Mouse (Mus musculus): ENCODE data around the gene M6pr. TPM values are rescaled to one million over a fixed set of nuclear protein-coding genes. Genes with fewer than 3 reads are reported as not detected.
"Not testable (repeated sequence)": the region's sequence is repeated elsewhere in the genome, so short reads cannot be mapped to it uniquely, and the experiment has no call there.

The M6pr gene
- polyA plus RNA-seq, 1 experiment from 2014 or later, result 110 TPM

DNA sequence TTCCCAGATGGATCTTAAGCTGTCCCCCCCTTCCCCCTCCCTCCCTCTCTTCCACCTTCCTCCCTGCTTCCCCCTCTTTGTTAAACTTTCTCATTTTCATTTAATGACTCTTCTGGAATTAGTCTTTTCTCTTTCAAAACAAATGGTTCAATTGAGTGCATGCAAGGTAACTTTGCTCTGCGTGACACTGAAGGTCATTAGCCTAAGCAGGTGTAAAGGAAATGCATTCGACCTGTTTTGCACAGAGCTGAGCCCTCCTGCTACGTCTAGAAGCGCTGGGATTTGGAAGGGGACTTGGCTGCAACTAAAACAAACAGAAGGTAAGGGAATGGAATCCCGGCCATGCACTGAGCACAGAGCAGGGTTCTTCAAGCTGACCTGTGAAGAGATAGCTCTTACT is 33.6 kb downstream of the M6pr start:
- Histone ChIP-seq H3K4me3 (ENCODE audit: low read length) (no peak overlapping the region), H3K9me3 (ENCODE audit: control insufficient read depth, low read length) (no peaks in the 10 kb centered on the region), H3K4me1 (ENCODE audit: control insufficient read depth, insufficient read depth, low read length) (peaks cover 14% of the 10 kb centered on the region), H3K27me3 (ENCODE audit: control insufficient read depth, insufficient read depth, low read length) (no peaks in the 10 kb centered on the region), H3K36me3 (ENCODE audit: control insufficient read depth, insufficient read depth, low read length) (no peaks in the 10 kb centered on the region), H3K4me2 (replicated peaks; ENCODE audit: low read depth, low read length) (no peak overlapping the region), H3K9ac (ENCODE audit: low read depth, low read length) (no peak overlapping the region), H3K27ac (ENCODE audit: low read depth, low read length) (no peak overlapping the region)
- no peak for ATAC-seq (ENCODE audit: low FRiP score, low TSS enrichment)
- 32% methylated on average over 5 of the region's 5 CpGs for WGBS

DNA sequence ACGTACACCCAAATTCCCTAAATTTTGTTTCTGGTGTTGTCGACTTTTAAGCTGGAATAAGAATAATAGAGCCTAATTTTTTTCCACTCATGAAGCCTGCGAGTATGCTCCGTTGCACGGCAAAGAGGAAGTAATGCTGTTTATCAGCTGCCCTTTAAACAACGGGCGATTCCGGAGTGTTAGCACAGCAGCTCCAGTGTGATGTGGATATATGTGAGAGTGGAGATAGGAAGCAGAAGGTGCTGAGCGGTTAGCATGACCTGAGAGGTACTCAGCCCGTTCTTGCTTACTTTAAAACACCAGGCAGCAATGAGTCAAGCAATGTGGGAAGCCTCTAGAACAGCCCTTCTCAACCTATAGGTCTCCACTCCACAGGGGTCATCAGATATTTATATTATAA is 35.2 kb downstream of the M6pr start:
- Histone ChIP-seq H3K4me1 (ENCODE audit: control insufficient read depth, insufficient read depth, low read length) (peaks cover 10% of the 10 kb centered on the region), H3K27ac (ENCODE audit: low read depth, low read length) (no peak overlapping the region), H3K9ac (ENCODE audit: low read depth, low read length) (no peak overlapping the region), H3K36me3 (ENCODE audit: control insufficient read depth, insufficient read depth, low read length) (no peaks in the 10 kb centered on the region), H3K9me3 (ENCODE audit: control insufficient read depth, low read length) (no peaks in the 10 kb centered on the region), H3K4me3 (ENCODE audit: low read length) (no peak overlapping the region), H3K27me3 (ENCODE audit: control insufficient read depth, insufficient read depth, low read length) (no peaks in the 10 kb centered on the region), H3K4me2 (replicated peaks; ENCODE audit: low read depth, low read length) (no peak overlapping the region)
- 47% methylated on average over 10 of the region's 10 CpGs for WGBS
- ATAC-seq (ENCODE audit: low FRiP score, low TSS enrichment), result no peak

DNA sequence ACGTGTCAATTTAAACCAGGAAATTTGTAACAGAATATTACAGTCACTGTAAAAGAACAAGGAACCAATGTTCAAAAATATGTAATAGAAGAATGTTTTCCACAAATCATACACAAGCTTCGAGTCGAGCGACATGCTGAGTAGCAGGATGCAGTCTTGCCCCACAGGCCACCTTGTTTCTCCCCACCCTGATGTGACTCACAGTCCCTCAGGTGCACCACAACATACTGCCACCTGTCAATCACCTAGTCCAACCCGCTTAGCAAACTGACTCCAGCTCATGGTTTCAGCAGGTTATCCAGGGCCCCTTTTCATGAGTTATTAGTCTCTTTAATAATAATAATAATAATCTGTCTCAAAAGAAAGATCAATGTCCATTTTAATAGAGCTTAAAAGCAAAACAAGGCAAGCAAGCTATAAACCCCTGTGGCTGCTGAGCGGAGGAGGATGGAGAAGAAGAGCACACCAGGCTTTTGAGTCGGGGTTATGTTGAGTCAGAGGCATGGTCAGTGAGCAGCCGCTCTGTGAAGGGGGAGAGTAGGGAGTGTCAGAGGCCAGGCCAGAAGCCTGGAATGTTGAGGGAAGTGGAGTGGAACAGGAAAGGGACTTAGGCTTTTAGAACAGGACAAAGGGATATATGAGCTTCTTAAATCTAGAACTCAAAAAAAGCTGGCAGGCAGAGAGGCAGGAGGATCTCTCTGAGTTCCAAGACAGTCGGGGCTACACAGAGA is 36.0 kb downstream of the M6pr start:
- peaks cover 8% of the 10 kb centered on the region for H3K4me1 ChIP-seq (ENCODE audit: control insufficient read depth, insufficient read depth, low read length)
- H3K27ac ChIP-seq (ENCODE audit: low read depth, low read length), result peak overlapping the region; percentile 6; the same call in 1 of the 2 replicates
- peak; percentile 58 for ATAC-seq (ENCODE audit: low FRiP score, low TSS enrichment)

DNA sequence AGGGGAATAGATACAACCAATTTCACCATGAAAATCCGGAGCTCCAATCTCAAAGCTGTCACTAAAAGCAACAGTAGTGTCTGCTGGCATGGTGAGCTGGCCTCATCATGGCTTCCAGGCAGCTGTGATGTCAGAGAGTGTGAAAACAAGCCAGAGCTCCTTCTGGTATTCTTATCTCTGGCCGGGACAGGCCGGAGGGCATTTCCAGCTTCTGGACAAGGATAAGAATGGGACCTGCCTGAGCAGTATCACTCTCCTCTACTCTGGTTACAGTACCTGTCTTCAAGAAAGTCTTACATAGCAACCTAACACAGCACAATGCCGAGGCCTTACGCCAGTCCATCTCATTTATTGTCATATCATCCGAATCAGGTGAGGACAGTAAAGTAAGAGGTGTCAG is 37.2 kb downstream of the M6pr start:
- H3K27ac ChIP-seq (ENCODE audit: low read depth, low read length), result no peak overlapping the region
- no peaks in the 10 kb centered on the region for H3K9me3 ChIP-seq (ENCODE audit: control insufficient read depth, low read length)
- no peak for ATAC-seq (ENCODE audit: low FRiP score, low TSS enrichment)
- H3K36me3 ChIP-seq (ENCODE audit: control insufficient read depth, insufficient read depth, low read length), result no peaks in the 10 kb centered on the region
- H3K27me3 ChIP-seq (ENCODE audit: control insufficient read depth, insufficient read depth, low read length), result no peaks in the 10 kb centered on the region
- H3K4me1 ChIP-seq (ENCODE audit: control insufficient read depth, insufficient read depth, low read length), result peaks cover 8% of the 10 kb centered on the region
- H3K9ac ChIP-seq (ENCODE audit: low read depth, low read length), result no peak overlapping the region
- H3K4me2 ChIP-seq (replicated peaks; ENCODE audit: low read depth, low read length), result no peak overlapping the region
- WGBS, result 81% methylated on average over 6 of the region's 6 CpGs
- no peak overlapping the region for H3K4me3 ChIP-seq (ENCODE audit: low read length)

More for the DNA sequence above, 36.0 kb downstream of the M6pr start:
- no peak overlapping the region for H3K9ac ChIP-seq (ENCODE audit: low read depth, low read length)
- H3K4me3 ChIP-seq (ENCODE audit: low read length), result no peak overlapping the region
- H3K4me2 ChIP-seq (replicated peaks; ENCODE audit: low read depth, low read length), result no peak overlapping the region
- 38% methylated on average over 9 of the region's 9 CpGs for WGBS
- no peaks in the 10 kb centered on the region for H3K36me3 ChIP-seq (ENCODE audit: control insufficient read depth, insufficient read depth, low read length)
- no peaks in the 10 kb centered on the region for H3K9me3 ChIP-seq (ENCODE audit: control insufficient read depth, low read length)
- no peaks in the 10 kb centered on the region for H3K27me3 ChIP-seq (ENCODE audit: control insufficient read depth, insufficient read depth, low read length)

DNA sequence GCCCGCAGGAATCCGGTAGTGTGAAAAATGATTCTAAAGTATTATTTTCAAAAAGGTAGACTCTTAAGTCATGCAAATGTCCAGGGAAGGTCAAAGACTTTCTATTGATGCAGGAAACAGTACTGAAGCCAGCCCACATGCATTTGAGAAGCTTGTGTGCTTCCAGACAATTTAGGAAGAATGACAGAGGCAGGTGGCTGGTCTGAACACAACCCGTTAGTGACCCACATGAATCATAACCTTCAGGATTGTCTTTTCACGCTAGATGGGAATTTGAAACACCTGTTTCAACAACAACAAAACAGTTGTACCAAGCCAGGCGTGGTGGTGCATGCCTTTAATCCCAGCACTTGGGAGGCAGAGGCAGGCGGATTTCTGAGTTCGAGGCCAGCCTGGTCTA is 37.9 kb downstream of the M6pr start:
- WGBS, result 81% methylated on average over 6 of the region's 7 CpGs
- H3K9ac ChIP-seq (ENCODE audit: low read depth, low read length), result no peak overlapping the region
- no peak overlapping the region for H3K4me3 ChIP-seq (ENCODE audit: low read length)
- no peaks in the 10 kb centered on the region for H3K36me3 ChIP-seq (ENCODE audit: control insufficient read depth, insufficient read depth, low read length)
- no peak overlapping the region for H3K27ac ChIP-seq (ENCODE audit: low read depth, low read length)
- H3K9me3 ChIP-seq (ENCODE audit: control insufficient read depth, low read length), result no peaks in the 10 kb centered on the region
- no peaks in the 10 kb centered on the region for H3K27me3 ChIP-seq (ENCODE audit: control insufficient read depth, insufficient read depth, low read length)
- no peak for ATAC-seq (ENCODE audit: low FRiP score, low TSS enrichment)
- H3K4me2 ChIP-seq (replicated peaks; ENCODE audit: low read depth, low read length), result no peak overlapping the region
- H3K4me1 ChIP-seq (ENCODE audit: control insufficient read depth, insufficient read depth, low read length), result peaks cover 8% of the 10 kb centered on the region

DNA sequence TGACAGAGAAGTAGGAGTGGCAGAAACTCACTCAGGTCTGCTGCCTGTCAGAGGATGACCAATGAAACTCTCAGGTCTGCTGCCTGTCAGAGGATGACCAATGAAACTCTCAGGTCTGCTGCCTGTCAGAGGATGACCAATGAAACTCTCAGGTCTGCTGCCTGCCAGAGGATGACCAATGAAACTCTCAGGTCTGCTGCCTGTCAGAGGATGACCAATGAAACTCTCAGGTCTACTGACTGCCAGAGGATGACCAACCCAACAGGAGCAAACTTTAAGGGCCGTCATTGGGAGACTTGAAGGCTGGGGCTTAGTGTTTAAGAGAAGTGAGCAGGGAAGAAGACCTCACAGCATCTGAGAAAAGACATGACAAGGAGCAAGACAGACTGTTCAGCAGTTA is 38.8 kb downstream of the M6pr start:
- 52% methylated on average over 1 of the region's 1 CpGs for WGBS
- not testable (repeated sequence) for ATAC-seq (ENCODE audit: low FRiP score, low TSS enrichment); H3K27ac ChIP-seq (ENCODE audit: low read depth, low read length)

DNA sequence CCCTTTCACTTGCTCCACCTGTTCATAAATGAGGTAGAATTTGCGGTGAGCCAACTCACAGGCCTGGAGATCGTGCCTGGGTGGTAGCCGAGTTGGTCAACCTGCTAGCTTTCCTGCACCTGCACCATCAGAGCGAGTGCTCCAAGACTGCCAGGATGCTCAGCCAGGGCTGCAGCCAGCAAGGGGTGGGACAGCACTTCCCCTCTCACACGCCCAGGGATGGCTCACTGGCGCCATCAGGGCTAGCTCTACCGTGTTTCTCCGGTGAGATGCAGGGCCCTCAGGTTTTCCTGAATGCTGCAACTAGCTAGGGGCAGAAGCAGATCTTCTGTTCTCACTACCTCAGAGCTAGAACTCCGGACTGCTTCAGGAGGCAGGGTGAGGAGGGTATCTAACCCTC is 47.4 kb downstream of the M6pr start:
- Histone ChIP-seq H3K4me3 (ENCODE audit: low read length) (no peak overlapping the region), H3K27me3 (ENCODE audit: control insufficient read depth, insufficient read depth, low read length) (no peaks in the 10 kb centered on the region), H3K4me1 (ENCODE audit: control insufficient read depth, insufficient read depth, low read length) (no peaks in the 10 kb centered on the region), H3K27ac (ENCODE audit: low read depth, low read length) (no peak overlapping the region), H3K4me2 (replicated peaks; ENCODE audit: low read depth, low read length) (no peak overlapping the region), H3K9me3 (ENCODE audit: control insufficient read depth, low read length) (no peaks in the 10 kb centered on the region), H3K36me3 (ENCODE audit: control insufficient read depth, insufficient read depth, low read length) (no peaks in the 10 kb centered on the region), H3K9ac (ENCODE audit: low read depth, low read length) (no peak overlapping the region)
- WGBS, result 67% methylated on average over 9 of the region's 9 CpGs
- ATAC-seq (ENCODE audit: low FRiP score, low TSS enrichment), result no peak

More for the DNA sequence above, 38.8 kb downstream of the M6pr start:
- not testable (repeated sequence) for H3K36me3 ChIP-seq (ENCODE audit: control insufficient read depth, insufficient read depth, low read length); H3K4me3 ChIP-seq (ENCODE audit: low read length); H3K27me3 ChIP-seq (ENCODE audit: control insufficient read depth, insufficient read depth, low read length); H3K4me2 ChIP-seq (replicated peaks; ENCODE audit: low read depth, low read length); H3K9me3 ChIP-seq (ENCODE audit: control insufficient read depth, low read length); H3K4me1 ChIP-seq (ENCODE audit: control insufficient read depth, insufficient read depth, low read length); H3K9ac ChIP-seq (ENCODE audit: low read depth, low read length)

DNA sequence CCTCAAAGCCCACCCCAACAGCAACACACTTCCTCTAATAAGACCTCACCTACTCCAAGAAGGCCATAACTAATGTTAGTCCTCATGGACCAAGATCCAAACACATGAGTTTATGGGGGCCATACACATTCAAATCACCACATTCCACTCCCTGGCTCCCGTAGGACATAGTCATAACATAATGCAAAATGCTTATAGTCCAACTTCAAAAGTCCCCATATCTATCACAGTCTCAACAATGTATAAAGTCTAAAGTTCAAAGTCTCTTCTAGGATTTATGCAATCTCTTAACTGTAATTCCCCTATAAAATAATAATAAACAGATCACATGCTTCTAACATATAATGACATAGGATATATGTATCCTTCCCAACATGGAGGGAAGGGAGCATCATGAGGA is 48.6 kb downstream of the M6pr start:
- Histone ChIP-seq H3K9ac (ENCODE audit: low read depth, low read length) (no peak overlapping the region), H3K27ac (ENCODE audit: low read depth, low read length) (no peak overlapping the region), H3K27me3 (ENCODE audit: control insufficient read depth, insufficient read depth, low read length) (no peaks in the 10 kb centered on the region), H3K9me3 (ENCODE audit: control insufficient read depth, low read length) (no peaks in the 10 kb centered on the region), H3K4me3 (ENCODE audit: low read length) (no peak overlapping the region), H3K4me2 (replicated peaks; ENCODE audit: low read depth, low read length) (no peak overlapping the region), H3K4me1 (ENCODE audit: control insufficient read depth, insufficient read depth, low read length) (no peaks in the 10 kb centered on the region), H3K36me3 (ENCODE audit: control insufficient read depth, insufficient read depth, low read length) (no peaks in the 10 kb centered on the region)
- WGBS, result 88% methylated on average over 1 of the region's 1 CpGs
- ATAC-seq (ENCODE audit: low FRiP score, low TSS enrichment), result no peak

DNA sequence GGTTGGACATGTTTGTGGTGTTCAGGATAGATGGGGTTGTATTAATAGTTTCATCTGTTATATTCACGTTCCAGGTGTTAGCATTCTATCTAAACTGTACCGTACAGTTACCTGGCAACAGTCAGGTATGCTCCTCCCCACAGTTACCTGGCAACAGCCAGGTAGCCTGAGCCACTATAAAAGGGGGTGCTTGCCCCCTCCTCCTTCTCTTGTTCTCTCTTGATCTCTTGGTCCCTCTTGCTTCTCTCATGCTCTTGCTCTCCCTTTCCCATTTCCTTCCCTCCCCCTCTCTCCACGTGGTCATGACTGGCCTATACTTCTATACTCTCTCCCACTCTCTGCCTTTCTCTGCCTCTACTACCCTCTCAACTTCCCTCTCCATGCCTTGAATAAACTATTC is 57.2 kb downstream of the M6pr start:
- H3K9me3 ChIP-seq (ENCODE audit: control insufficient read depth, low read length), result no peaks in the 10 kb centered on the region
- 53% methylated on average over 3 of the region's 3 CpGs for WGBS
- ATAC-seq (ENCODE audit: low FRiP score, low TSS enrichment), result no peak

More for the DNA sequence above, 57.2 kb downstream of the M6pr start:
- no peak overlapping the region for H3K27ac ChIP-seq (ENCODE audit: low read depth, low read length)
- H3K4me3 ChIP-seq (ENCODE audit: low read length), result no peak overlapping the region
- no peak overlapping the region for H3K9ac ChIP-seq (ENCODE audit: low read depth, low read length)
- no peak overlapping the region for H3K4me2 ChIP-seq (replicated peaks; ENCODE audit: low read depth, low read length)
- no peaks in the 10 kb centered on the region for H3K4me1 ChIP-seq (ENCODE audit: control insufficient read depth, insufficient read depth, low read length)
- no peaks in the 10 kb centered on the region for H3K27me3 ChIP-seq (ENCODE audit: control insufficient read depth, insufficient read depth, low read length)
- no peaks in the 10 kb centered on the region for H3K36me3 ChIP-seq (ENCODE audit: control insufficient read depth, insufficient read depth, low read length)
